In the genomic region with DNA sequence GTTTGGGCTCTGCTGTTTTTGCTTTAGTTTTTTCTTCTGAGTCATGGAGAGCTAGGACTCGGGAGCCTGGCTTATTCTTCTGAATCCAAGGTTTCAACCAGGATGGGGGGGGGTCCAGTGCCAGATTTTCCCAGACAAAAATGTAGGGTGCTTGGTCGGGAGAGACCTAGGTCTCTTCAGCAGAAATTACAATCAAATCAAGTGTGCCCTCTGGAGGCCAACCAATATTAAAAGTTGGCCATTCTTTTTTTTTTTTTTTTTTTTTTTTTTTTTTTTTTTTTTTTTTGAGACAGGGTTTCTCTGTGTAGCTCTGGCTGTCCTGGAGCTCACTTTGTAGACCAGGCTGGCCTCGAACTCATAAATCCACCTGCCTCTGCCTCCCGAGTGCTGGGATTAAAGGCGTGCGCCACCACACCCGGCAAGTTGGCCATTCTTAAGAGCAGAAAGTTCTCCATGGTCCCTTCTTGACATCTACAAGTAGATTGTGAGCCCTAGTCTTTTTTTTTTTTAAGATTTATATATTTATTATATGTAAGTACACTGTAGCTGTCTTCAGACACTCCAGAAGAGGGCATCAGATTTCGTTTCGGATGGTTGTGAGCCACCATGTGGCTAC, we compare ENCODE assay signal across 14 mouse cellular contexts. TPM values are rescaled to one million over a fixed set of nuclear protein-coding genes. Genes with fewer than 3 reads are reported as not detected.
DNase-seq lines count a peak whose midpoint lies in the region; ATAC-seq and TF ChIP-seq lines count a peak whose summit lies in the region.
"Not testable (repeated sequence)": the region's sequence is repeated elsewhere in the genome, so short reads cannot be mapped to it uniquely, and the experiment has no call there.
"Had no signal": no experiment of that assay in that cellular context is flagged by ENCODE, and none has a peak within 500 bp of the region (broad histone marks: within the 10 kb centered on the region; RNA-seq: fewer than 3 reads in every experiment).

No protein-coding gene starts in this region.

- intact Hi-C loops in heart, adult 2 months (cut with DNase I) = loop anchor here (1.0 to 10.0 kb wide), 2 partner anchors 60 to 347 kb away; no protein-coding TSS in a partner anchor

- H3K27me3 ChIP-seq in heart, adult 2 months (ENCODE audit: control insufficient read depth, insufficient read depth, low read length); lung, postnatal 0 days (replicated peaks; ENCODE audit: insufficient read depth, low read length); midbrain, postnatal 0 days (ENCODE audit: insufficient read depth, low read length): not testable (repeated sequence)

- peak; percentile 11 for DNase-seq in 416B (ENCODE audit: low read depth)
- DNase-seq in Muller cell, postnatal 12 days (ENCODE audit: inconsistent ontology term) = peak; percentile 12
- DNase-seq in brain, adult 2 months (ENCODE audit: low read depth, low spot score) = peak; percentile 23
- not testable (repeated sequence) for DNase-seq in heart, adult 2 months
- peak; percentile 29 for DNase-seq in kidney, postnatal 10 days
- DNase-seq in lung, postnatal 0 days (ENCODE audit: low spot score) = peak; percentile 26
- peak; percentile 22 for DNase-seq in midbrain, postnatal 0 days (ENCODE audit: low spot score)

- H3K9ac ChIP-seq in heart, adult 2 months (ENCODE audit: low read depth, low read length); lung, postnatal 0 days (replicated peaks; ENCODE audit: low read depth); midbrain, postnatal 0 days (replicated peaks; ENCODE audit: low read length, poor library complexity, severe bottlenecking): not testable (repeated sequence)

- not testable (repeated sequence) for H3K4me3 ChIP-seq in heart, adult 2 months; lung, postnatal 0 days (ENCODE audit: low read depth, low read length); midbrain, postnatal 0 days (ENCODE audit: low read depth, low read length)

- peak; percentile 36 for TF ChIP-seq CTCF in heart, adult 2 months (IDR thresholded peaks at IDR 0.05)
- TF ChIP-seq CTCF in lung, postnatal 0 days (IDR thresholded peaks at IDR 0.05) = peak; percentile 28
- TF ChIP-seq CTCF in midbrain, postnatal 0 days (IDR thresholded peaks at IDR 0.05) = peak; percentile 42

- H3K4me1 ChIP-seq in heart, adult 2 months (ENCODE audit: control insufficient read depth, insufficient read depth, low read length); lung, postnatal 0 days (ENCODE audit: insufficient read depth, low read depth, low read length); midbrain, postnatal 0 days (ENCODE audit: insufficient read depth, low read length): not testable (repeated sequence)

- not testable (repeated sequence) for ATAC-seq in lung, postnatal 0 days; midbrain, postnatal 0 days (ENCODE audit: low FRiP score)

- not testable (repeated sequence) for H3K27ac ChIP-seq in heart, adult 2 months; lung, postnatal 0 days (ENCODE audit: low read length); midbrain, postnatal 0 days (ENCODE audit: low read depth, low read length)

- 77% methylated on average over 9 of the region's 9 CpGs for WGBS in heart, adult 2 months
- whole genome bisulfite sequencing in lung, postnatal 0 days = 77% methylated on average over 9 of the region's 9 CpGs
- WGBS in midbrain, postnatal 0 days = 87% methylated on average over 9 of the region's 9 CpGs

- not testable (repeated sequence) for TF ChIP-seq EP300 in heart, adult 2 months (IDR thresholded peaks at IDR 0.05; ENCODE audit: insufficient read depth, low read depth, low read length); lung, postnatal 0 days (IDR thresholded peaks at IDR 0.05)

- H3K79me2 ChIP-seq in heart, adult 2 months (replicated peaks; ENCODE audit: control insufficient read depth, insufficient read depth, low read length) = not testable (repeated sequence)

- not testable (repeated sequence) for H3K9me3 ChIP-seq in lung, postnatal 0 days (ENCODE audit: low read length); midbrain, postnatal 0 days (ENCODE audit: low read length)

- TF ChIP-seq POLR2A in heart, adult 2 months (IDR thresholded peaks at IDR 0.05; ENCODE audit: insufficient read depth, low read depth, low read length) = not testable (repeated sequence)

- not testable (repeated sequence) for H3K4me2 ChIP-seq in lung, postnatal 0 days (replicated peaks; ENCODE audit: low read depth, low read length); midbrain, postnatal 0 days (ENCODE audit: low read depth, low read length, poor library complexity, severe bottlenecking)

- H3K36me3 ChIP-seq in heart, adult 2 months (ENCODE audit: control insufficient read depth, insufficient read depth, low read length); lung, postnatal 0 days (ENCODE audit: insufficient read depth, low read length); midbrain, postnatal 0 days (ENCODE audit: insufficient read depth, low read length): not testable (repeated sequence)

RNA-seq across cellular contexts. Expression of a gene that starts 10.1 kb away (rescaled TPM):
- total RNA-seq in heart, adult 2 months (2021) = 10 to 100 TPM; 12.7 to 13.7 TPM
- 4.9 and 9.3 TPM in 2 replicates for polyA plus RNA-seq in heart, adult 2 months (2012; rRNA removed)
- 19.8 and 26.0 TPM in 2 replicates for polyA plus RNA-seq in lung, postnatal 0 days (2015; fragmentation: Nextera tagmentation; extraction: Ambion mirVana)
- 26.0 and 29.7 TPM in 2 replicates for total RNA-seq in midbrain, postnatal 0 days (2014; rRNA removed)
- polyA plus RNA-seq in midbrain, postnatal 0 days (2015; fragmentation: Nextera tagmentation; extraction: Ambion mirVana) = 41.0 and 47.1 TPM in 2 replicates

RNA-seq across cellular contexts. Expression of a gene that starts 26.3 kb away (rescaled TPM):
- total RNA-seq in heart, adult 2 months (2021) = not detected
- polyA plus RNA-seq in heart, adult 2 months (2012; rRNA removed) = 0.86 TPM in 1 of 2 replicates, not detected in the other
- polyA plus RNA-seq in lung, postnatal 0 days (2015; fragmentation: Nextera tagmentation; extraction: Ambion mirVana) = 151 and 158 TPM in 2 replicates
- 2.3 and 3.1 TPM in 2 replicates for total RNA-seq in midbrain, postnatal 0 days (2014; rRNA removed)
- polyA plus RNA-seq in midbrain, postnatal 0 days (2015; fragmentation: Nextera tagmentation; extraction: Ambion mirVana) = 4.7 and 5.2 TPM in 2 replicates
- total RNA-seq: common myeloid progenitor, adult 5-6 weeks; G1E; gastrocnemius, adult 8-10 months; heart, adult 8-10 months; heart, postnatal 10 days; left cerebral cortex, adult 18-20 months; megakaryocyte progenitor cell, adult 5-6 weeks had no signal
- polyA plus RNA-seq: G1E had no signal

Comparison
In these comparisons a context has a peak if more than half of its experiments do, and no peak if none do; other contexts are left out.
1. RNA of a gene that starts 26.3 kb away (polyA plus RNA-seq): 151 to 158 TPM in lung, postnatal 0 days; 4.7 to 5.2 TPM in midbrain, postnatal 0 days and 0.86 TPM in heart, adult 2 months; every median in the first group is over 10 times any median in the second.
2. Peak in every context shown above with its lines, with median percentiles within 50 percentile points of each other: CTCF ChIP-seq.